Mouse (Mus musculus) limb, embryonic 12.5 days (tissue): ENCODE results near the gene Ednra. TPM values are rescaled to one million over a fixed set of nuclear protein-coding genes. Genes with fewer than 3 reads are reported as not detected.

Experiments
- ATAC-seq: fragments of 200-750 bp; cut with Nextera tagmentation; 2 replicates; pipeline ENCODE4 v1.8.0; 2017; ENCODE audit warnings: low read depth, moderate TSS enrichment; ENCODE audit not compliant: insufficient number of reproducible peaks, insufficient read depth, low FRiP score, low TSS enrichment
- H3K27ac ChIP-seq: fragments of 300-500 bp; sonication (generic); 2 replicates; pipeline ENCODE4 v1.5.1; 2016; ENCODE audit warnings: mild to moderate bottlenecking, moderate library complexity
- H3K27me3 ChIP-seq: fragments of 300-500 bp; sonication (generic); 2 replicates; pipeline ENCODE4 v1.6.1; 2016; ENCODE audit warnings: mild to moderate bottlenecking, moderate library complexity
- H3K36me3 ChIP-seq: fragments of 300-500 bp; sonication (generic); 2 replicates; pipeline ENCODE4 v1.6.1; 2016; ENCODE audit warnings: mild to moderate bottlenecking, moderate library complexity
- H3K4me1 ChIP-seq: fragments of 300-500 bp; sonication (generic); replicated peaks from 2 replicates; pipeline ENCODE4 v1.6.1; 2016
- H3K4me2 ChIP-seq: fragments of 300-500 bp; sonication (generic); 2 replicates; pipeline ENCODE4 v1.6.1; 2016; ENCODE audit warnings: mild to moderate bottlenecking, moderate library complexity
- H3K4me3 ChIP-seq: fragments of 300-500 bp; sonication (generic); replicated peaks from 2 replicates; pipeline ENCODE4 v1.5.1; 2016; ENCODE audit warnings: mild to moderate bottlenecking
- H3K9ac ChIP-seq: fragments of 300-500 bp; sonication (generic); replicated peaks from 2 replicates; pipeline ENCODE4 v1.6.1; 2016; ENCODE audit warnings: mild to moderate bottlenecking, moderate library complexity
- H3K9me3 ChIP-seq: fragments of 300-500 bp; sonication (generic); 2 replicates; pipeline ENCODE4 v1.6.1; 2016; ENCODE audit warnings: mild to moderate bottlenecking, moderate library complexity
- WGBS: fragments of 180-500 bp; shearing (Covaris S2); methylation state at CpG from one replicate; pipeline ENCODE4 v1.1.7; 2016; 5-methylcytosine and 5-hydroxymethylcytosine counted together
- polyA plus RNA-seq: library from polyadenylated mRNA; unstranded; fragments of >200 nt; fragmentation: Nextera tagmentation; extraction: Ambion mirVana; gene quantifications from 2 replicates; pipeline ENCODE4 v1.2.1, GENCODE M21; 2016

Ednra gene
- polyA plus RNA-seq, 1 experiment from 2014 or later = 43.5 TPM

DNA sequence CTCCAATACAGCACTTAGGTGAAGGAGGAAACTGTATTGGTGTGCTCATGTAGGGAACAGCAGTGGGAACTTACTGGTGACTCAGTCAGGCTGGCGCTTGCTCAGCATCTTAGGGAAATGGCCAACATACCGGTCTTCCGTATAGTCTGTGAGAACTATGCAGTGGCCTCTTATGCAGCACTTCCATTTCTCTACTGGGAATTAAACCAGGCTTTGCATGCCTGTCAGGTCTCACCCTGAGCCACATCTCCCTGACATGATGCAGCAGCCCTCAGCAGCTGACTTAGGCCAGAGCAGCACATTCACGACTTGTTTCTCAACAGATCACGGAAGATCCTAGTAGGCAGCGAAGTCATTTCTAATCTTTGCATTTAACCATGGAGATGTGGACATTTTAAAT, 39.9 kb downstream of the Ednra start:
- Histone ChIP-seq H3K9me3 (no peaks in the 10 kb centered on the region), H3K4me3 (no peak overlapping the region), H3K4me1 (peaks cover 21% of the 10 kb centered on the region), H3K27me3 (no peaks in the 10 kb centered on the region), H3K9ac (no peak overlapping the region), H3K4me2 (no peak overlapping the region), H3K27ac (no peak overlapping the region), H3K36me3 (peaks cover 28% of the 10 kb centered on the region)
- 81% methylated on average over 6 of the region's 6 CpGs for WGBS
- no peak for ATAC-seq

DNA sequence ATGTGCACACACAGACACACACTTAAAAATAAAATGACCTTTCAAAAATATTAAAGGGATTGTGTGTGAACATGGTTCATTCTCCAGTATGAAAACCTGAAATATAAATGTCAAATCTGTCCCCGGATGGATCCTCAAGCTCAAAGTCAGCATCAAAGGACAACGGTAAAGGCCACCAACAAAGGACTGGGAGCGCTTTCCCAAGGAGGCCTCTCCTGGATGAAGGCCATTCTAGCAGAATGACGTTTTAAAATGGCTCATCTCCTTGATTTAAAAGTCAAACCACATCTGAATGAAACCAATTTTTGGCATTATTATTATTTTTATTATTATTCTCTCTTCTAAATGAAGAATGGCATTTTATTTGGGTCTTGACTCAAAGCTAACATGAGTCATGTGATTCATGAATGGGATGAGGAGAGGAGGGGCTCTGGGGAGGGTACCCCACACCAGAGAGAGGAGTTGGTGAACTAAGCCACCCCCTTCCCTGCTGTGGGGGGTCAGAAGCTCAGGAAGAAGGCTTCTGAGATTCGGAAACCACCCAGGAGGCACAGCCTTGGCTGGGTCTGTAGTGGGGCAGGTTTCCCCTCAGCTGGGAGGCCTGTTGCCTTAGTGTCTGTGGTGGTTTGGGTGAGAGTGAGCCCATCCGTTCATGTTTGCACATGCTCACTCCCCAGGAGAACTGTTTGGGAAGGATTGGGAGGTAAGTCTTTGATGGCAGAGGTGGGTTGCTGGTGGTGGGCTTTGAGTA, 40.7 kb downstream of the Ednra start:
- no peak for ATAC-seq
- H3K9ac ChIP-seq = no peak overlapping the region
- no peak overlapping the region for H3K4me3 ChIP-seq
- peaks cover 21% of the 10 kb centered on the region for H3K4me1 ChIP-seq
- H3K4me2 ChIP-seq = no peak overlapping the region
- H3K9me3 ChIP-seq = no peaks in the 10 kb centered on the region
- no peak overlapping the region for H3K27ac ChIP-seq
- peaks cover 28% of the 10 kb centered on the region for H3K36me3 ChIP-seq
- WGBS = 82% methylated on average over 6 of the region's 6 CpGs
- no peaks in the 10 kb centered on the region for H3K27me3 ChIP-seq

DNA sequence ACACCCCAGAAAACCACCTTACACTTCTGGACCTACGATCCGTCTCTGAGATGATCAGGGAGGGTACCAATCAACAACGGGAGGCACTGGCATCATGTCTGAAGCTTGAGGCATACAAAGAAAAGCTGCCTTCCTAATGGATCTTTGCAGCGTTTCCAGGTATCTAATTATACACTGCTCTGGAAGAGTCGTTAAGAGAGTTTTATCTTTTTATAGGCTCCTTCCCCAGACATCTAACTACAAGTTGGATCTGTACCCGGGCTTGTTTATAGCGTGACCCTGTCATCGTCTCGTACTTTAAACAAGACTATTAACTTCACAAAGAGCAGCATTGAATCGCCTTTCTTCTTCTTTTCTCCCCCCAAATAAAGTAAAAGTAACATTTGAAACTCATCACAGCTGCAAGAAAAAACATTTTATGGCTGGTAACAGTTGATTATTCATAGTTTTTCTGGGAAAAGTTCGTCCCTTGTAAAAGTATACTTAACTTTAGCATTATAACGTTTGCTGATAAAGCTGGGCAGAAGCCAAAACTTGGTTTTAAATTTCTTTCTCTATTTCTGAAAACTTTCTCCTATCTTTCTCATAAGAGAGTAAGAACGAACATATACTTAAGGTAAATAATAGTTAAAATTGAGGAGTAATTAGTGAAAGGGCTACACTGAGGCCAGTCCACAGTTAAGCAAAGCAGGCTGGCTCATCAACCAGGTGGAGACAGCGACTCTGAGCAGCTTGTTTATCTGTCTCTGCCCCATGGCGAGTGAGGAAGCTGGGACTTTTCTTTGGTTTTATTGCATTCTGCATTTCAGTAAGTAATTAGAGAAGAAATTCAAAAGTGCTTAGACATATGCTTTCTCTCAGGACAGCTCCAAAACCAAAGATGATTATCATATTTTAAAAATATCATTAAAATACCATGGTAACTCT, 42.0 kb downstream of the Ednra start:
- H3K9me3 ChIP-seq = no peaks in the 10 kb centered on the region
- H3K4me3 ChIP-seq = no peak overlapping the region
- H3K9ac ChIP-seq = no peak overlapping the region
- ATAC-seq = no peak
- H3K4me1 ChIP-seq = peaks cover 21% of the 10 kb centered on the region
- peak overlapping the region; percentile 53; the same call in 1 of the 2 replicates for H3K27ac ChIP-seq
- peaks cover 16% of the 10 kb centered on the region for H3K36me3 ChIP-seq
- H3K4me2 ChIP-seq = peak overlapping the region; percentile 4; the same call in 1 of the 2 replicates
- 13% methylated on average over 15 of the region's 15 CpGs for WGBS
- H3K27me3 ChIP-seq = no peaks in the 10 kb centered on the region

DNA sequence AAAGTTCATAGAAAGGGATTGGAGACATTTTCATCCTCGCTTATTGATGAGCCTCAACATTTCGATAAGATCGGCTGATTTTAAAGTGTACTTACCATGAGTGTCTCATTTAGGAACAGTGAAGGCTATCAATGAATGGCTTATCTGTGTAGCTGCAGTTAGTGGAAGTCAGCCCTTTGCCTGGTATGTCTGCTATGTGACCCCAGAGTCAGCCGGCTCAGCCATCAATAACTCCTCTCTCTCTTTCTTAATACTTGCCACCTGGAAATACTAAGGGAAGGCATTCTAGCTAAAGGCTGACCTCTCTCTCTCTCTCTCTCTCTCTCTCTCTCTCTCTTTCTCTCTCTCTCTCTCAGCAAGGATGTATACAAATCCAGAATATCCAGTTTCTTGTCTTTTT, 52.2 kb downstream of the Ednra start:
- H3K36me3 ChIP-seq = peaks cover 67% of the 10 kb centered on the region
- ATAC-seq = no peak

DNA sequence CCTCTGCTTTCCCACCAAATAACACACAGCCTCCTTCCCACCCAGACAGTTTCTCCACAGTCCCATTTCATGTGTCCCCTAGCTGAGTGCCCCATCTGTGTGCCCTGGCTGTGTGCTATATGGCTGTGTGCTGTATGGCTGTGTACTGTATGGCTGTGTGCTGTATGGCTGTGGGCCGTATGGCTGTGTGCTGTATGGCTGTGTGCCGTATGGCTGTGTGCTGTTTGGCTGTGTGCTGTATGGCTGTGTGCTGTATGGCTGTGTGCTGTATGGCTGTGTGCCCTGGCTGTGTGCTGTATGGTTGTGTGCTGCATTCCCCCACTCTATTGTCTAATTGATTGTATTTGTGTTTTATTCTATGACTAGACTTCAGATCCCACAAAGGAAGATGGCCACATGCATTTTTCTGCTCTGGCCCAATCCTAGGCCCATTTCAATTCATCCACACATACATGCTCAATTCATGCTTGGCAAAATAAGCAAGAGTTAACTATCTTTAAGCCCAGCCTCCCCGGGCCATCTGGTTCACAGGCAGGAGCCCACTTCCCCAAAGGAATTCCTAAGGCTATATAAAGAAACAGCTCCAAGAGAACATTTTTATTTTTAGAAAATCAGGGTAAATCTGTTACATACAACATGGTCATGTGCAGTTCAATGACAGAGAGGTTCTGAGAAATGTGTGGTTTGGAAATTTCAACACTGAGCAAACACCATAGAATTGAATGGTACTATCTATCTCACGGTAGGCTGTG, 53.5 kb downstream of the Ednra start:
- Histone ChIP-seq H3K27me3 (no peaks in the 10 kb centered on the region), H3K9me3 (no peaks in the 10 kb centered on the region), H3K4me1 (peaks cover 30% of the 10 kb centered on the region), H3K4me3 (no peak overlapping the region), H3K4me2 (no peak overlapping the region), H3K27ac (peak overlapping the region; percentile 35; the same call in 1 of the 2 replicates), H3K36me3 (peaks cover 78% of the 10 kb centered on the region), H3K9ac (no peak overlapping the region)
- ATAC-seq = no peak
- 67% methylated on average over 4 of the region's 4 CpGs for WGBS

More for the DNA sequence above, 52.2 kb downstream of the Ednra start:
- no peak overlapping the region for H3K4me3 ChIP-seq
- H3K27ac ChIP-seq = 0 out of 2 replicates have a peak overlapping the region, but pooled peaks have one; percentile 47
- WGBS = 56% methylated on average over 4 of the region's 4 CpGs
- no peak overlapping the region for H3K4me2 ChIP-seq
- H3K9ac ChIP-seq = no peak overlapping the region
- peaks cover 30% of the 10 kb centered on the region for H3K4me1 ChIP-seq
- no peaks in the 10 kb centered on the region for H3K9me3 ChIP-seq
- H3K27me3 ChIP-seq = no peaks in the 10 kb centered on the region

DNA sequence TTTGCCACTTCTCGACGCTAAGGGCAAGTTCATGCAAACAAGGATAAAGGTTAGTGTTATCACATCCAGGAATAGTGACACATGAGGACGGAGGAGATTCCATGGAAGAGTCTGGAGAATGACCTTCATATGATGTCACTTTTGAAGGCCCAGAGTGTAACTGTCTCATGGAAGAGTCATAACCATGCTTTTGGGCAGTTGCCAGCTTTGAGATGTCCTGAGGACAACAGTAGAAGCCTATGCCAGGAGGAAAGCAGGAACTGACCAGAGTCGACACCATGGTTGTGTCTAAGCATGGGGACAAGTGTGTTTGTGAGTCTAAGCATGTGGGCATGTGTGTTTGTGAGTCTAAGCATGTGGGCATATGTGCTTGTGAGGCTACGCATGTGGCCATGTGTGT, 56.3 kb downstream of the Ednra start:
- Histone ChIP-seq H3K36me3 (peaks cover 85% of the 10 kb centered on the region), H3K4me3 (no peak overlapping the region), H3K4me2 (no peak overlapping the region), H3K9ac (no peak overlapping the region), H3K27ac (no peak overlapping the region), H3K4me1 (peaks cover 30% of the 10 kb centered on the region), H3K27me3 (no peaks in the 10 kb centered on the region), H3K9me3 (no peaks in the 10 kb centered on the region)
- no peak for ATAC-seq
- WGBS = 94% methylated on average over 5 of the region's 5 CpGs

DNA sequence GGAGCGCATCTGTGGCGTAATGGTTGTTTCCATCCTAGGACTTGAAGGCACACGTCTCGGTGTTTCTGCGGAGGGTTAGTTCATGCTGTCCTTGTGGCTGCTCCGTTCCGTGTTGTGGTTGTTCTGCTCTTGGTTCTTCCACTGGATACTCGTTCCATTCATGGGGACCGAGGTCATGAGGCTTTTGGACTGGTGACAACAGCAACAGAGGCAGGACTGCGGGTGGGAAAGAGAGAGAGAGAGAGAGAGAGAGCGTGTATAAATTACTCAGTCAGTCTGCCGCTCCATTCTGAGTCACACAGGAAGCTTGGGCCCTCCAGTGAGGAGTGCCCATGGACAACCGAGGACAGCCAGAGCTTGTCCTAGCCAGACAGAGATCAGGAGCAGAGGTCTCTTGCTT, 59.4 kb downstream of the Ednra start:
- no peak for ATAC-seq
- WGBS = 95% methylated on average over 13 of the region's 13 CpGs
- H3K36me3 ChIP-seq = peaks cover 73% of the 10 kb centered on the region
- no peak overlapping the region for H3K4me2 ChIP-seq
- no peaks in the 10 kb centered on the region for H3K9me3 ChIP-seq
- H3K27ac ChIP-seq = no peak overlapping the region
- H3K9ac ChIP-seq = no peak overlapping the region
- peaks cover 1% of the 10 kb centered on the region; the same call in 1 of the 2 replicates for H3K4me1 ChIP-seq
- no peaks in the 10 kb centered on the region for H3K27me3 ChIP-seq
- H3K4me3 ChIP-seq = no peak overlapping the region

DNA sequence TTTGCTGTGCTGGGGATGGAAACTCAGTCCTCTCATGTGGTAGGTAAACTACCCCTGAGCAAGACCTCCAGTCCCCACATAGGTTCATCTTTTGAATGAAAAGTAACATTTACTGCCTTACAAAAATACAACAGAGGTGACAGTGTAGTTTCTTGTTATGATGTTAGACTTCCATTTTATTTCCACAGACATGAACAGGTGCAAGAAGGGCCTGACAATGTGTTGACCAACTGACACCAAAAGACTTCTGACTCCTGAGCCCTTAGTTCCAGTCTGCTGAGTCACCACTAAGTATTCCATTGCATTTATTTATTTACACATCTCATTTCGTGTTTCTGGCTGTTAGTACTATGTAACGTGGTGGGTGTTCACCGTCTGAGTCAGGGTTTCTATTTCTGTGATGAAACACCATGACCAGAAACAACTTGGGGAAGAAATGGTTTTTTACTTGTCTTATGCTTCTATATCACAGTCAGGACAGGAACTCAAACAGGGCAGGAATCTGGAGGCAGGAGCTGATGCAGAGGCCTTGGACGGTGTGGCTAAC, 64.7 kb downstream of the Ednra start:
- no peak overlapping the region for H3K4me2 ChIP-seq
- no peaks in the 10 kb centered on the region for H3K9me3 ChIP-seq
- WGBS = 88% methylated on average over 4 of the region's 4 CpGs
- no peak overlapping the region for H3K9ac ChIP-seq
- ATAC-seq = no peak
- H3K4me1 ChIP-seq = no peaks in the 10 kb centered on the region
- no peaks in the 10 kb centered on the region for H3K27me3 ChIP-seq
- H3K36me3 ChIP-seq = peaks cover 24% of the 10 kb centered on the region
- H3K4me3 ChIP-seq = no peak overlapping the region
- no peak overlapping the region for H3K27ac ChIP-seq

DNA sequence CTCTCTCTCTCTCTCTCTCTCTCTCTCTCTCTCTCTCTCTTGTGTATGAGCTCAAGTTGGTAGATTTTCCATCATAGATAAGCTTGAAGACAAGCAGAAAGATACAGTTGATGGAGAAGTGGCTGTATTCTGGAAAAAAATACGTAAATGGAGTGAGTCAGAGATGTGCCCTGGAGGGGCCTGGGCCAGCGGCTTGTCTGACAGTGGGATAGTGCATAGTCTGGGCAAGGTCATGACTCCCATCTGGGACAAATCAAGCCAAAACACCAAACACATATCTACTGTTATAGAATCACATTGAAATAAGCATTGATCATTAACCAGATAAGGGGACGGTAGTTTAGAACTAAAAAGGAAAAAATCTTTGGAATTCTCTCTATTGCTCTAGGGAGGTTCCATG, 65.9 kb downstream of the Ednra start:
- 60% methylated on average over 3 of the region's 3 CpGs for WGBS
- no peak for ATAC-seq
- Histone ChIP-seq H3K4me2 (no peak overlapping the region), H3K27ac (no peak overlapping the region), H3K4me1 (no peaks in the 10 kb centered on the region), H3K36me3 (peaks cover 11% of the 10 kb centered on the region; the same call in 1 of the 2 replicates), H3K9me3 (no peaks in the 10 kb centered on the region), H3K9ac (no peak overlapping the region), H3K27me3 (no peaks in the 10 kb centered on the region), H3K4me3 (no peak overlapping the region)

DNA sequence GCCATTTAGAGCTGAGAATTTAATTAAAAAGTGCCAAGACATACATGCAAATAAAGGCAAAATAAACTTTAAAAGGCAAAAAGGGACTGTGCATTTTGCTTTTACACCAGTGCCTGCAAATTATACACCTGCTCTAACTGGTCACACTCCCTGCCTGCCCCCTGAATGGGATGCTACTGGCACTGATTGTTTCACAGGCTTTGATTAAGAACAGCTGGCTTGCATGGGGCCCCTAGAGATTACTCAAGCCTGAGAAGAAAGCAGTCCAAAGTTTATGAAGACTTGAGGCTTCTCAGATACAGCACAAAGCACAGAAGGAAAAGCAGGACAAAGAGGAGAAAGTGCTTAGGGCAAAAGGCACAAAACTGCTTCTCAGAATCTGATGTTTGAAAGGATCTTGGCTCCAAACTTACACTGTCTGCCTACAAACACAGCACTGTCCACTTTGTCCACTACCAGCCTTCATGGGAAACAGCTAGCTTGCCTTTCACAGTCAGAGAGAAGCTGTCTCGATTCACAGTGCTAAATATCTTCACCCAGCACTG, 73.5 kb downstream of the Ednra start:
- H3K4me2 ChIP-seq = no peak overlapping the region
- no peak for ATAC-seq
- no peaks in the 10 kb centered on the region for H3K27me3 ChIP-seq
- H3K9me3 ChIP-seq = no peaks in the 10 kb centered on the region
- 0 out of 2 replicates have a peak, but pooled peaks cover 5% of the 10 kb centered on the region for H3K4me1 ChIP-seq
- no peak overlapping the region for H3K9ac ChIP-seq
- H3K4me3 ChIP-seq = no peak overlapping the region
- peak overlapping the region; percentile 35; the same call in 1 of the 2 replicates for H3K27ac ChIP-seq
- WGBS = 41% methylated on average over 1 of the region's 1 CpGs
- no peaks in the 10 kb centered on the region for H3K36me3 ChIP-seq
